Mouse (Mus musculus): ENCODE measurements around the gene Nid2.

DNA sequence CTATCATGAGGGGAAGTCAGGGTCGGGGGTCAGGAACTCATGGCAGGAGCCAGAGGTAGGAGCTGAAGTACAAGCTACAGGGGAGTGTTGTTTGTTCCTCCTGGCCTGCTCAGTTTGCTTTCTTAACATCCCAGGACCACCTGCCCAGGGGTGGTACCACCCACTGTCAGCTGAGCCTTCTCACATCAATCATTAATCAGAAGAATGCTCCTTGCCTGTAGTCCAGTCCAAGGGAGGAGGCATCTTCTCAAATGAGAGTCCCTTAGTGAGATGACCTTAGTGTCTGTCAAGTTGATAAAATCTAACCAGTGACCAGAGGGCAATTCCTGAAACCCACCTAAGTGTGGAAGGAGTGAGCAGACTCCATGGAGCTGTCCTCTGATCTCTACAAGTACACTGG, 37.4 kb downstream of the Nid2 start:
- TF ChIP-seq POLR2A (IDR thresholded peaks at IDR 0.05; ENCODE audit: low read depth, low read length) = no peak
- no peak for TF ChIP-seq CTCF (IDR thresholded peaks at IDR 0.05; ENCODE audit: borderline replicate concordance, insufficient read depth, low read length)
